Mouse (Mus musculus): ENCODE data around the gene Mtmr12. TPM values are rescaled to one million over a fixed set of nuclear protein-coding genes. Genes with fewer than 3 reads are reported as not detected.

The Mtmr12 gene
- polyA plus RNA-seq, 2 experiments from 2014 or later: 20.1 to 22.6 TPM

DNA sequence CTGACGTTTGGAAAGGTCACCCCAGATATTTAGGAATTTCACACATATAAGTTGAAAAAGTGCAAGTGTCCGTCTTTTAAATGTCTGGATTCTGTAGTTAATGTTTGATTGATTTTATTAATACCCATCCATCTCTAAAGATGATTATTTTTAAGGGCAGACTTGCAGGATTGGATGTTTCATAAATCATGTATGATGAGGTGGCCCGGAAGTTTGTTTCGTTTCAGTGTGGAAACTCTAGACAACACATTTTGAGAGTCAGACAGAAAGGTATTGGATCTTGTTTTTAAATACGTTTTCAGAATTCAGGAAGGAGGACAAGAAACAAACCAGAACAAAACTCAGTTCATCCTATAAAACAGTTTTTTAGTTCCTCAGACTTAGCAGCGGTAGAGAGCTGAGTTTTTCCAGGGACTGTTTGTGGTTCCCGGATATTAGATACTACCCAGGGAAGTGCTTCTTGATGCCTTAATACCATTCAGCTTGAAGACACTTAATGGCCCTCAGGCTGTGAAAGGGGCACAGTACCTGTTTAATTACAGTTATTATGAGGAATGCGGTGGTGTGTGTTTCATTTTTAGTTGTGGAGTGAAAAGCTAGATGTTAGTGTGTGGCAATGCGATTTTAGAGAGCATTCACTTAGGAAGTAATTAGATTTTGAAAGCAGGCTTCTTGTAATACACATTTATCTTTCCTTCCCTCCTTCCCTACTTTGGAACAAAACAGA, 118.0 kb downstream of the Mtmr12 start:
- peak; percentile 38 for ATAC-seq

Other genes starting within 250 kb of the Mtmr12 start
- gene Sub1, start 208.0 kb upstream of the Mtmr12 start, polyA plus RNA-seq (2017; shearing (Covaris generic)): 100 to 1,000 TPM; 633 to 791 TPM
- 100 to 1,000 TPM; 189 to 227 TPM for gene Zfr, start 87.2 kb upstream of the Mtmr12 start, polyA plus RNA-seq (2017; shearing (Covaris generic))
- 10 to 100 TPM; 17.8 to 30.3 TPM for gene Golph3, start 116.4 kb downstream of the Mtmr12 start, polyA plus RNA-seq (2017; shearing (Covaris generic))
- gene 1810049J17Rik, start 116.9 kb downstream of the Mtmr12 start, polyA plus RNA-seq (2017; shearing (Covaris generic)): not detected